Comparison of ENCODE assay signal across 23 mouse cellular contexts in genomic region chr13:89777146-89777545, GRCm38 (mm10). TPM values are rescaled to one million over a fixed set of nuclear protein-coding genes. Genes with fewer than 3 reads are reported as not detected.
DNase-seq lines count a peak whose midpoint lies in the region; ATAC-seq and TF ChIP-seq lines count a peak whose summit lies in the region.
"Had no signal": no experiment of that assay in that cellular context is flagged by ENCODE, and none has a peak within 500 bp of the region (broad histone marks: within the 10 kb centered on the region; RNA-seq: fewer than 3 reads in every experiment).

No protein-coding gene starts in this region.

- H3K27ac ChIP-seq in intestine, postnatal 0 days (ENCODE audit: low read depth, low read length), result no peak overlapping the region
- H3K27ac ChIP-seq: embryonic facial prominence, embryonic 13.5 days; embryonic facial prominence, embryonic 15.5 days; forebrain, embryonic 10.5 days; forebrain, embryonic 12.5 days had no signal

- intact Hi-C loops in left cerebral cortex, postnatal 10 days (cut with DNase I), result no loop called here

- peak; percentile 7 for DNase-seq in adrenal gland, adult 8-10 months
- no peak for DNase-seq in adrenal gland, postnatal 10 days
- peak; percentile 48 for DNase-seq in 416B (ENCODE audit: low read depth)
- peak; percentile 53 for DNase-seq in adipocyte (ENCODE audit: low spot score)
- DNase-seq in left cerebral cortex, postnatal 10 days (ENCODE audit: extremely low spot score in 1 of 2, low spot score in 2 of 2), result no peak
- DNase-seq: adrenal gland, postnatal 25 days; cerebellum, adult 11 months; cerebellum, adult 18-20 months; cerebellum, adult 8-10 months; cerebellum, adult 9-11 months; cerebellum, postnatal 14 days; cerebellum, postnatal 36 days; embryo, embryonic 11 days had no signal

- H3K36me3 ChIP-seq in intestine, postnatal 0 days (ENCODE audit: control insufficient read depth, insufficient read depth), result no peaks in the 10 kb centered on the region
- H3K36me3 ChIP-seq: embryonic facial prominence, embryonic 13.5 days; embryonic facial prominence, embryonic 15.5 days; forebrain, embryonic 10.5 days; forebrain, embryonic 12.5 days had no signal

- no peak for ATAC-seq in intestine, postnatal 0 days
- ATAC-seq: activated CD4-positive, CD25-positive, alpha-beta regulatory T cell, adult 4 months; forebrain, embryonic 16.5 days; Patski had no signal

- H3K9me3 ChIP-seq in intestine, postnatal 0 days (ENCODE audit: control insufficient read depth), result no peaks in the 10 kb centered on the region
- H3K9me3 ChIP-seq: embryonic facial prominence, embryonic 13.5 days; embryonic facial prominence, embryonic 15.5 days; forebrain, embryonic 10.5 days; forebrain, embryonic 12.5 days had no signal

- no peak overlapping the region for H3K9ac ChIP-seq in intestine, postnatal 0 days (ENCODE audit: low read depth, low read length)
- H3K9ac ChIP-seq: embryonic facial prominence, embryonic 13.5 days; embryonic facial prominence, embryonic 15.5 days; forebrain, embryonic 12.5 days had no signal

- no peak overlapping the region for H3K4me3 ChIP-seq in intestine, postnatal 0 days (ENCODE audit: low read depth, low read length)
- H3K4me3 ChIP-seq: embryonic facial prominence, embryonic 13.5 days; embryonic facial prominence, embryonic 15.5 days; erythroblast, embryonic 14.5 days; forebrain, embryonic 10.5 days; forebrain, embryonic 12.5 days had no signal

- H3K4me2 ChIP-seq in intestine, postnatal 0 days (replicated peaks; ENCODE audit: low read depth), result no peak overlapping the region
- H3K4me2 ChIP-seq: embryonic facial prominence, embryonic 13.5 days; embryonic facial prominence, embryonic 15.5 days; forebrain, embryonic 12.5 days had no signal

- H3K4me1 ChIP-seq in intestine, postnatal 0 days (replicated peaks; ENCODE audit: control insufficient read depth, insufficient read depth, low read length), result no peaks in the 10 kb centered on the region
- H3K4me1 ChIP-seq: embryonic facial prominence, embryonic 15.5 days had no signal

- H3K27me3 ChIP-seq in intestine, postnatal 0 days (replicated peaks; ENCODE audit: control insufficient read depth, insufficient read depth, low read length), result no peaks in the 10 kb centered on the region
- H3K27me3 ChIP-seq: embryonic facial prominence, embryonic 13.5 days; embryonic facial prominence, embryonic 15.5 days; forebrain, embryonic 12.5 days; Patski had no signal

- no peak for TF ChIP-seq CTCF in intestine, postnatal 0 days (IDR thresholded peaks at IDR 0.05; ENCODE audit: low read depth)

- 85% methylated on average over 1 of the region's 1 CpGs for WGBS in intestine, postnatal 0 days

RNA-seq across cellular contexts. Expression of gene Vcan, which starts 34.8 kb away (rescaled TPM):
- total RNA-seq in adrenal gland, adult 8-10 months (2022), result 1 to 10 TPM; 2.1 to 2.2 (median 2.1) TPM
- 10 to 100 TPM; 14.4 to 16.1 TPM for total RNA-seq in adrenal gland, postnatal 10 days (2021)
- polyA plus RNA-seq in intestine, postnatal 0 days (2015; fragmentation: Nextera tagmentation; extraction: Ambion mirVana), result 4.4 and 5.0 TPM in 2 replicates
- total RNA-seq in left cerebral cortex, postnatal 10 days (2021), result 10 to 100 TPM; 37.0 to 41.0 TPM
- total RNA-seq: MEL had no signal
- polyA plus RNA-seq: erythroblast, embryonic 14.5 days had no signal

Comparison
In these comparisons a context has a peak if more than half of its experiments do, and no peak if none do; other contexts are left out.
1. DNase-seq: peak in adrenal gland, adult 8-10 months (single experiment), 416B (single experiment) and adipocyte (single experiment); none in adrenal gland, postnatal 10 days (single experiment) and left cerebral cortex, postnatal 10 days (0 of 2).
2. RNA of gene Vcan, which starts 34.8 kb away (total RNA-seq): 37.0 to 41.0 TPM in left cerebral cortex, postnatal 10 days and 14.4 to 16.1 TPM in adrenal gland, postnatal 10 days; 2.1 to 2.2 TPM in adrenal gland, adult 8-10 months; every median in the first group is over 4 times any median in the second.